Mouse (Mus musculus) heart, embryonic 11.5 days (tissue): ENCODE results near the gene Zfp9. TPM values are rescaled to one million over a fixed set of nuclear protein-coding genes. Genes with fewer than 3 reads are reported as not detected.

ENCODE experiments used
- ATAC-seq: fragments of 200-750 bp; cut with Nextera tagmentation; replicated peaks from 2 replicates; pipeline ENCODE4 v1.8.0; 2017; ENCODE audit warnings: moderate library complexity; ENCODE audit not compliant: insufficient number of reproducible peaks, low FRiP score, low TSS enrichment
- H3K27ac ChIP-seq: fragments of 300-500 bp; sonication (generic); 2 replicates; pipeline ENCODE4 v1.5.1; 2014; ENCODE audit warnings: mild to moderate bottlenecking, low read depth, low read length
- H3K27me3 ChIP-seq: fragments of 300-500 bp; sonication (generic); 2 replicates; pipeline ENCODE4 v1.6.1; 2014; ENCODE audit warnings: mild to moderate bottlenecking, low read length, mixed read lengths; ENCODE audit not compliant: control insufficient read depth, insufficient read depth
- H3K36me3 ChIP-seq: fragments of 300-500 bp; sonication (generic); 2 replicates; pipeline ENCODE4 v1.6.1; 2014; ENCODE audit warnings: mild to moderate bottlenecking, low read length, moderate library complexity, mixed read lengths; ENCODE audit not compliant: control insufficient read depth, insufficient read depth
- H3K4me1 ChIP-seq: fragments of 300-500 bp; sonication (generic); 2 replicates; pipeline ENCODE4 v1.6.1; 2014; ENCODE audit warnings: low read length; ENCODE audit not compliant: control insufficient read depth, insufficient read depth
- H3K4me2 ChIP-seq: fragments of 300-500 bp; sonication (generic); 2 replicates; pipeline ENCODE4 v1.6.1; 2014; ENCODE audit warnings: mild to moderate bottlenecking, moderate library complexity
- H3K4me3 ChIP-seq: fragments of 300-500 bp; sonication (generic); 2 replicates; pipeline ENCODE4 v1.5.1; 2014; ENCODE audit warnings: low read depth, low read length
- H3K9ac ChIP-seq: fragments of 300-500 bp; sonication (generic); 2 replicates; pipeline ENCODE4 v1.6.1; 2014; ENCODE audit warnings: mild to moderate bottlenecking, low read depth, low read length, moderate library complexity
- H3K9me3 ChIP-seq: fragments of 300-500 bp; sonication (generic); replicated peaks from 2 replicates; pipeline ENCODE4 v1.6.1; 2016; ENCODE audit warnings: low read length; ENCODE audit not compliant: control insufficient read depth
- WGBS: fragments of 180-500 bp; shearing (Covaris S2); extraction: QIAGEN DNeasy Blood & Tissue Kit; methylation state at CpG from one replicate; pipeline ENCODE4 v1.1.7; 2014; ENCODE audit not compliant: insufficient replicate concordance; 5-methylcytosine and 5-hydroxymethylcytosine counted together
- polyA plus RNA-seq: library from polyadenylated mRNA; unstranded; fragments of >200 nt; fragmentation: Nextera tagmentation; extraction: Ambion mirVana; gene quantifications from 2 replicates; pipeline ENCODE4 v1.2.1, GENCODE M21; 2014

Zfp9 gene
- 10.3 and 12.0 TPM in 2 replicates for polyA plus RNA-seq

- H3K36me3 ChIP-seq = no peaks in the 10 kb centered on the region
- ATAC-seq = peak; percentile 90
- no peaks in the 10 kb centered on the region for H3K27me3 ChIP-seq
- H3K4me2 ChIP-seq = peak within 1 kb of the TSS; percentile 59
- H3K27ac ChIP-seq = peak within 1 kb of the TSS; percentile 62
- no peaks in the 10 kb centered on the region for H3K9me3 ChIP-seq
- under 1% methylated on average over 43 of the region's 57 CpGs for WGBS
- H3K9ac ChIP-seq = peak within 1 kb of the TSS; percentile 77
- H3K4me1 ChIP-seq = no peaks in the 10 kb centered on the region
- peak within 1 kb of the TSS; percentile 61 for H3K4me3 ChIP-seq
Observed at GRCm38 (mm10) chr6:118478957-118479708, at the start of gene Zfp9. TSS of gene Zfp9 (minus strand) at chr6:118479320.

GRCm38 (mm10) chr6:118520668-118521067 is 41.5 kb upstream of the Zfp9 start:
- Histone ChIP-seq H3K36me3 (peaks cover 17% of the 10 kb centered on the region), H3K9me3 (no peaks in the 10 kb centered on the region), H3K27ac (no peak overlapping the region), H3K27me3 (no peaks in the 10 kb centered on the region), H3K4me3 (no peak overlapping the region), H3K4me1 (no peaks in the 10 kb centered on the region), H3K9ac (no peak overlapping the region), H3K4me2 (no peak overlapping the region)
- 89% methylated on average over 7 of the region's 7 CpGs for WGBS
- ATAC-seq = no peak

- H3K36me3 ChIP-seq = peaks cover 12% of the 10 kb centered on the region; the same call in 1 of the 2 replicates
- H3K9ac ChIP-seq = no peak overlapping the region
- H3K4me1 ChIP-seq = no peaks in the 10 kb centered on the region
- no peaks in the 10 kb centered on the region for H3K27me3 ChIP-seq
- no peak overlapping the region for H3K27ac ChIP-seq
- no peaks in the 10 kb centered on the region for H3K9me3 ChIP-seq
- ATAC-seq = no peak
- no peak overlapping the region for H3K4me3 ChIP-seq
- no peak overlapping the region for H3K4me2 ChIP-seq
- 89% methylated on average over 12 of the region's 12 CpGs for WGBS
Observed at GRCm38 (mm10) chr6:118513335-118514012, 34.4 kb upstream of the Zfp9 start.

GRCm38 (mm10) chr6:118499010-118499409 is 19.9 kb upstream of the Zfp9 start:
- H3K9ac ChIP-seq = no peak overlapping the region
- H3K4me1 ChIP-seq = no peaks in the 10 kb centered on the region
- no peak overlapping the region for H3K27ac ChIP-seq
- WGBS = 87% methylated on average over 7 of the region's 7 CpGs
- no peaks in the 10 kb centered on the region for H3K36me3 ChIP-seq
- H3K4me2 ChIP-seq = no peak overlapping the region
- no peak overlapping the region for H3K4me3 ChIP-seq
- no peaks in the 10 kb centered on the region for H3K9me3 ChIP-seq
- no peaks in the 10 kb centered on the region for H3K27me3 ChIP-seq
- no peak for ATAC-seq

- Histone ChIP-seq H3K27me3 (no peaks in the 10 kb centered on the region), H3K9ac (no peak overlapping the region), H3K9me3 (no peaks in the 10 kb centered on the region), H3K36me3 (no peaks in the 10 kb centered on the region), H3K4me1 (no peaks in the 10 kb centered on the region), H3K4me3 (no peak overlapping the region), H3K4me2 (no peak overlapping the region), H3K27ac (no peak overlapping the region)
- WGBS = 72% methylated on average over 1 of the region's 1 CpGs
- no peak for ATAC-seq
Observed at GRCm38 (mm10) chr6:118482125-118482524, 3.0 kb upstream of the Zfp9 start.

- no peak for ATAC-seq
- WGBS = 43% methylated on average over 10 of the region's 10 CpGs
- Histone ChIP-seq H3K4me1 (no peaks in the 10 kb centered on the region), H3K4me2 (peak overlapping the region; percentile 59), H3K9me3 (no peaks in the 10 kb centered on the region), H3K27ac (no peak overlapping the region), H3K36me3 (no peaks in the 10 kb centered on the region), H3K9ac (peak overlapping the region; percentile 77), H3K4me3 (peak overlapping the region; percentile 61), H3K27me3 (no peaks in the 10 kb centered on the region)
Observed at GRCm38 (mm10) chr6:118477875-118478785, 990 bp downstream of the Zfp9 start.

GRCm38 (mm10) chr6:118462069-118462705 is 16.9 kb downstream of the Zfp9 start:
- Histone ChIP-seq H3K4me2 (no peak overlapping the region), H3K36me3 (peaks cover 4% of the 10 kb centered on the region; the same call in 1 of the 2 replicates), H3K27ac (no peak overlapping the region), H3K4me1 (no peaks in the 10 kb centered on the region), H3K9me3 (no peaks in the 10 kb centered on the region), H3K4me3 (no peak overlapping the region), H3K9ac (no peak overlapping the region), H3K27me3 (no peaks in the 10 kb centered on the region)
- no peak for ATAC-seq
- 79% methylated on average over 15 of the region's 15 CpGs for WGBS

- Histone ChIP-seq H3K9me3 (no peaks in the 10 kb centered on the region), H3K27ac (no peak overlapping the region), H3K4me1 (peaks cover 2% of the 10 kb centered on the region; the same call in 1 of the 2 replicates), H3K36me3 (0 out of 2 replicates have a peak, but pooled peaks cover 2% of the 10 kb centered on the region), H3K4me3 (no peak overlapping the region), H3K27me3 (no peaks in the 10 kb centered on the region), H3K4me2 (no peak overlapping the region), H3K9ac (no peak overlapping the region)
- ATAC-seq = no peak
- WGBS = 83% methylated on average over 1 of the region's 1 CpGs
Observed at GRCm38 (mm10) chr6:118457726-118458125, 21.4 kb downstream of the Zfp9 start.
